Mouse (Mus musculus): ENCODE results near the gene Olfr469.

- TF ChIP-seq CTCF (IDR thresholded peaks at IDR 0.05; ENCODE audit: control insufficient read depth, insufficient read depth, insufficient read length), result no peak
- no peak for TF ChIP-seq USF1 (IDR thresholded peaks at IDR 0.05; ENCODE audit: low read depth)
- TF ChIP-seq MAX (IDR thresholded peaks at IDR 0.05), result no peak
- no peak for TF ChIP-seq MYOG (IDR thresholded peaks at IDR 0.05; ENCODE audit: control insufficient read depth, extremely low read depth, insufficient read length)
- TF ChIP-seq FOSL1 (IDR thresholded peaks at IDR 0.05; ENCODE audit: insufficient read depth, low read length, poor library complexity, severe bottlenecking), result no peak
- TF ChIP-seq MYOD1 (IDR thresholded peaks at IDR 0.05; ENCODE audit: control insufficient read depth, insufficient read length, low read depth), result no peak
Observed at GRCm38 (mm10) chr7:107796500-107796899, 28.8 kb downstream of the Olfr469 start.

Data from C2C12 (cell line).